Mouse (Mus musculus) layer of hippocampus, adult 11-12 months (tissue): ENCODE data around the gene Zfp2.
A peak's percentile ranks its signal among the peaks of the same experiment; 100 is the strongest.

ENCODE experiments used
- DNase-seq: peaks from one replicate; pipeline ENCODE4 v3.0.0; 2022; ENCODE audit warnings: low spot score

The Zfp2 gene

GRCm38 (mm10) chr11:50915671-50916320 lies at the start of gene Zfp2:
Gene Zfp2, minus strand, starts transcription at chr11:50916165.
- DNase-seq: peak; percentile 94

- DNase-seq: no peak
Observed at GRCm38 (mm10) chr11:50964886-50965285, 48.9 kb upstream of the Zfp2 start.

- DNase-seq: no peak
Observed at GRCm38 (mm10) chr11:50953665-50954064, 37.7 kb upstream of the Zfp2 start, which contains the start of gene Prop1. Gene Prop1, minus strand, starts transcription at chr11:50953765.

GRCm38 (mm10) chr11:50952290-50952689 lies 36.3 kb upstream of the Zfp2 start:
- no peak for DNase-seq

- no peak for DNase-seq
Observed at GRCm38 (mm10) chr11:50943506-50943905, 27.5 kb upstream of the Zfp2 start, which contains the start of gene 4933414I15Rik. Gene 4933414I15Rik, minus strand, starts transcription at chr11:50943765.

GRCm38 (mm10) chr11:50942386-50942785 lies 26.4 kb upstream of the Zfp2 start:
- DNase-seq: no peak

- peak; percentile 38 for DNase-seq
Observed at GRCm38 (mm10) chr11:50939621-50940366, 23.8 kb upstream of the Zfp2 start.

GRCm38 (mm10) chr11:50938435-50938834 lies 22.5 kb upstream of the Zfp2 start:
- no peak for DNase-seq

- no peak for DNase-seq
Observed at GRCm38 (mm10) chr11:50932040-50932439, 16.1 kb upstream of the Zfp2 start.

GRCm38 (mm10) chr11:50931451-50931866 lies 15.5 kb upstream of the Zfp2 start, which contains the start of gene Zfp354b:
Gene Zfp354b, minus strand, starts transcription at chr11:50931633.
- peak; percentile 88 for DNase-seq

- no peak for DNase-seq
Observed at GRCm38 (mm10) chr11:50931021-50931420, 15.1 kb upstream of the Zfp2 start.

- no peak for DNase-seq
Observed at GRCm38 (mm10) chr11:50930469-50931014, 14.6 kb upstream of the Zfp2 start.

- DNase-seq: no peak
Observed at GRCm38 (mm10) chr11:50914461-50914860, 1.5 kb downstream of the Zfp2 start.

GRCm38 (mm10) chr11:50913301-50913700 lies 2.7 kb downstream of the Zfp2 start:
- no peak for DNase-seq

GRCm38 (mm10) chr11:50908136-50908535 lies 7.8 kb downstream of the Zfp2 start:
- no peak for DNase-seq

- no peak for DNase-seq
Observed at GRCm38 (mm10) chr11:50897359-50897758, 18.6 kb downstream of the Zfp2 start.

GRCm38 (mm10) chr11:50892441-50892840 lies 23.5 kb downstream of the Zfp2 start:
- DNase-seq: no peak

GRCm38 (mm10) chr11:50887390-50888128 lies 28.4 kb downstream of the Zfp2 start, which contains the start of gene Zfp454:
Gene Zfp454, minus strand, starts transcription at chr11:50887651.
- peak; percentile 94 for DNase-seq

- DNase-seq: no peak
Observed at GRCm38 (mm10) chr11:50886933-50887293, 29.1 kb downstream of the Zfp2 start.

- no peak for DNase-seq
Observed at GRCm38 (mm10) chr11:50886231-50886932, 29.6 kb downstream of the Zfp2 start.

- DNase-seq: no peak
Observed at GRCm38 (mm10) chr11:50883756-50884155, 32.2 kb downstream of the Zfp2 start.

GRCm38 (mm10) chr11:50878641-50879040 lies 37.3 kb downstream of the Zfp2 start:
- no peak for DNase-seq
